Mouse (Mus musculus) brain, embryonic 14.5 days (tissue): ENCODE measurements around the gene Vps13c. TPM values are rescaled to one million over a fixed set of nuclear protein-coding genes. Genes with fewer than 3 reads are reported as not detected.

ENCODE experiments used
- DNase-seq: peaks from one replicate; pipeline ENCODE4 v3.0.0-alpha.2; 2011; ENCODE audit warnings: low read depth
- CTCF ChIP-seq: fragments of 200-500 bp; IDR thresholded peaks from 2 replicates; pipeline ENCODE4 v1.5.1; 2012; ENCODE audit warnings: inconsistent platforms, mild to moderate bottlenecking, moderate library complexity, borderline replicate concordance; ENCODE audit not compliant: insufficient read depth, insufficient read length; ENCODE audit errors: extremely low read depth
- POLR2A ChIP-seq: fragments of 200-500 bp; IDR thresholded peaks from 2 replicates; pipeline ENCODE4 v1.6.1; 2012; ENCODE audit warnings: mild to moderate bottlenecking, inconsistent platforms, borderline replicate concordance; ENCODE audit not compliant: poor library complexity, insufficient read depth, insufficient read length, severe bottlenecking; ENCODE audit errors: extremely low read depth
- polyA plus RNA-seq: library from polyadenylated mRNA; depleted of rRNA; stranded (reverse); fragments of >200 nt; gene quantifications from 2 replicates; pipeline ENCODE4 v1.2.3, GENCODE M21; 2012

The Vps13c gene
- polyA plus RNA-seq, 1 experiment = 20.7 TPM

DNA sequence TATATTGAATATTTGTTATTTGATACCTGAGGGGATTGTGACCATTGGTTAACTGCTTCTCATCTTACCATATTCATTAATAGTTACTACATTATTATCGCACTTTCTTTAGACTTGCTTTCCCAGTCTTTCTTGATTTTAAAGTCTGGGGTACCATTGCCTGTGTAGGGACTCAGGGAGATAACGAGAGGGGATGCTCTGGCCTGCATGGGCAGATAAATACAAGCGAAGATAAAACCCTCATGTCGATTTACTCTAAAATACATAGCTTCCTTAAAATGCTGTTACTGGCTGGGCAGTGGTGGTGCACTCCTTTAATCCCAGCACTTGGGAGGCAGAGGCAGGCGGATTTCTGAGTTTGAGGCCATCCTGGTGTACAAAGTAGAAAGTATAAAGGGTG lies 23.1 kb downstream of the Vps13c start:
- DNase-seq = no peak
- TF ChIP-seq POLR2A = no peak
- no peak for TF ChIP-seq CTCF

DNA sequence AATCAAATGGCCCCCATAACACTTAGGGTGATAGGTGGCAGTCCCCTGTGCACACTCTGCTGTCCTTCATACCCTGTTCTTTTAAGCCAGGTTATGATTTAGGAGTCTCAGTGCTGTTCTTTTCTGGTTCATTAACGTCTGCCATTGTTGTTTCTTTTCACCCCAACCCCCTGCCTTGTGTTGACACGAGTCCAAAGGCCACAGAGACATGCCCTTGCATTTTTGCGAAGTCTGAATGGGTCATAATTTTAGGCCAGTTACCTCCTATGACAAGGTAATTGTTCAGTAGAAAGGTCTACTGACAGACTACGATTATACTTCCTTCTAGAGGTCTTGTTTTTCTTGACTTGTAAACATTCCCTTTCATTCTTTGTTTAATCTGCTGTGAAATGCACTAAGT lies 23.8 kb downstream of the Vps13c start:
- DNase-seq = no peak
- no peak for TF ChIP-seq POLR2A
- no peak for TF ChIP-seq CTCF

DNA sequence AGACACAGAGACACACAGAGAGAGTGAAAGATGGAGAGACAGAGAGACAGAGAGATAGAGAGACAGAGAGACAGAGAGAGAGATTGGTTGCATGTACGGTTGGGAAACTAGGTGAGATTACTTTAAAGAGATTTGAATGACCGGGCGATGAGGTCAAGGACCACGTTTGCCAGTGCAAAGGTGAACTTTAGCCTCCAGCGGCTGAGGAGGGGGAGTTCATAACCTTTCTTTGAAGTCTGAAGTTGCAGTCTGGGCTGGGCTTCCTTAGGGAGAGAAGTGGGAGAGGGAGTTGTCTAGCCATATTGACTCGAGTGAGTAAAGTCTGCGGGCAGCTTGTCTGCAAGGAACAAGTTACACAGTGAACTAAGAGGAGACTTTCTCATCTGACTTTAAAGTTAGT lies 25.2 kb downstream of the Vps13c start:
- DNase-seq = no peak
- TF ChIP-seq CTCF (no peak), POLR2A (no peak)

DNA sequence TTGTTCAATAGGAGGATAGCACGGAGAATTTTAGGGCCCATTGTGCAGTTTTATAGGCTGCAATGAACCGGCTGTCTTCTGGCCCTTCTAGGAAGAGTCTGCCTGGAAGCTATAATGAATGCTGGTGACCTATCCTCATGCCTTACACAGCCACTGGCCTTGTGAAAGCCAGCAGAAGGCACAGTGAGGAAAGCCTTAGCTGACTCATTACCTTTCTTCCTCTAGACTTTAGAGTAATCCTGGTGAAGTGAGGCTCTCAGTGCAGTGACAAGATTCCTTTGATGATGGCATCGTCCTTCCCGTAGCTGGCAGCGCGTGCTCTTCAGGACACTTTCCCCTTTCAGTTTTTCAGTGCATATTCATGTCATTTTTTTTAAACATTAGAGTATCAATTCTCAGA lies 27.2 kb downstream of the Vps13c start:
- no peak for DNase-seq
- TF ChIP-seq CTCF (no peak), POLR2A (no peak)

DNA sequence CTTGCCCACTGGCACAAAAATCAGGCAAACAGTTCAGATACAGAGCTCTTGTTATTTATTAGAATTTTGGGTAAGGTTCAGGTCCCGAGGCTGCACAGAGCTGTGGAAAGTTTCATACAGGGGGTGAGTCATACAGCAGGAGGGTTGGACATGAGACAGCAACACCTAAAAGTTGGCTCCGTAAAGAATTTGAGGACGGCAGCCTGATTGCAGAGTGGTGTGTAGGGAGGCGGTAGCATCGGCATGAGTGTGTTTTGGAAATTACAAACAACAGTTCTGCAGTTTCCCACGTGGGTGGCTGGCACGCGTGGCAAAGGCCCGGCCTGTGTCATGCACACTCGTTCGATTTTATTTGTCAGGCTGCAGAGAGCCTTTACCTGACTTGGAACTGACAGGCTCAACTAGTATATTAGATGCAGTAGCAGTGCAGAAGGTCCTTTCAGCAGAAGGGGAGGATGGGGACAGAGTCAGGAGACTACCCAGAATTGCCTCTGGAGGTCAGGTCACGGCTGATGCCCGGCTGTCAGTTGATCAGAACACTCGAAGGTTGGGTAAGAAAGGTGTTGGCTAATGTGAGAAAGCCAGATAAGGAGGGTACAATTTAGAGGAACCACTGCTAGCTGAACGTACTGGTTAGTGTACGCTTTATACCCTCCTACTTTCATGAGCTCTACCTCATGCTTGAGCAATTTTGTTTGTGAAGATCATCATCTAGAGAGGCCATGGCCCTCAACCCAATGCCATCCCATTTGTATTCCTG lies 29.7 kb downstream of the Vps13c start:
- no peak for DNase-seq
- TF ChIP-seq POLR2A (no peak), CTCF (no peak)

DNA sequence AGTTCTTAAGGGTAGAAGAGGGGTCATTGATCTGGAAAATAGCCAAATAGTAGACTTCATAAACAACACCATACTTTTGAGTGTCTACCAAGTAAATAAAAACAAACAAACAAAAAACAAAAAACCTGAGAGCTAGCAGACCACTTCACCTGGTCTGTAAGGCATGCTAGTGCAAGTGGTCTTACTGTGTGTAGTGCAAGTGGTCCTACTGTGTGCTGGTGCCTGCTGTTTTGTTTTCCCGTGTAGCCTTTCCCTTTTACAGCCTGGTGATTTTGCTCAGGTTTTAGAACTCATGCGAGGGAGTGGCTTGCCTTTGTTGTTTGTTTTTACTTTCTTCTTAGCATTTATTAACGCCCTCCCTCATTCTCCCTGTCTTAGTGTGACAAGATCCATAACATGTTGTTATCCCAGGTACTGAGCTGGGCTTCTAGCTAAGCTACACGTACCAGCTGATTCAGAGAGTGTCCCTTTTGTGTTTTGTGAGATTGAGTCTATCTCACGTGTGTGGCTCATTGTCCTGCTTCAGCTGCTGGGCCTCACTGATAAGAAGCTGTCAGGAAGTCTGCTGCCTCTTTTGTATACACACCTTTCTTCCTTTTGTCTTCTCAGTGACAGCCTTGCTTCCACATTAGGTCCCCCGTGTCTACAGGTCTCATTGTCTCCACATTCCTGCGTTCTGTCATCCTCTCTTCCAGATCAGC lies 34.5 kb downstream of the Vps13c start:
- no peak for TF ChIP-seq POLR2A
- no peak for TF ChIP-seq CTCF
- DNase-seq = no peak

DNA sequence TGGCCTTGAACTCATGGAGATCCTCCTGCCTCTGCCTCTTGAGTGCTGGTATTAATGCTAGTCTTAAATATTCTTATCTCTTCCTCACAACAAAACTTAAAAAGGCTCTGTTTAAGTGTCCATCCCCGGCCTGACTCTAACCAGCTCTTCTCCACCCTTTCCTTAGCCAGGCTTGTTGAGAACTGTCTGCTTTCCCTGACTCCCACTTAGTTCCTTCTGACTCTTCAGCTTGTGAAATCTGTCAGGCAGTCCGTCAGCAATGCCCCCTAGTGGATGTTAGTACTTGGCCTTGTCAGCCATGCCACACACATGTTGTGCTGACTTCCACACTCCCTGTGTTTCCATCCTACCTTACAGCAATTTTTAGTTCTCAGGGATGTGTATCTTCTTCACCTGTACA lies 35.1 kb downstream of the Vps13c start:
- TF ChIP-seq CTCF = peak; percentile 58; the same call in 1 of the 2 replicates
- no peak for TF ChIP-seq POLR2A
- DNase-seq = peak; percentile 49

DNA sequence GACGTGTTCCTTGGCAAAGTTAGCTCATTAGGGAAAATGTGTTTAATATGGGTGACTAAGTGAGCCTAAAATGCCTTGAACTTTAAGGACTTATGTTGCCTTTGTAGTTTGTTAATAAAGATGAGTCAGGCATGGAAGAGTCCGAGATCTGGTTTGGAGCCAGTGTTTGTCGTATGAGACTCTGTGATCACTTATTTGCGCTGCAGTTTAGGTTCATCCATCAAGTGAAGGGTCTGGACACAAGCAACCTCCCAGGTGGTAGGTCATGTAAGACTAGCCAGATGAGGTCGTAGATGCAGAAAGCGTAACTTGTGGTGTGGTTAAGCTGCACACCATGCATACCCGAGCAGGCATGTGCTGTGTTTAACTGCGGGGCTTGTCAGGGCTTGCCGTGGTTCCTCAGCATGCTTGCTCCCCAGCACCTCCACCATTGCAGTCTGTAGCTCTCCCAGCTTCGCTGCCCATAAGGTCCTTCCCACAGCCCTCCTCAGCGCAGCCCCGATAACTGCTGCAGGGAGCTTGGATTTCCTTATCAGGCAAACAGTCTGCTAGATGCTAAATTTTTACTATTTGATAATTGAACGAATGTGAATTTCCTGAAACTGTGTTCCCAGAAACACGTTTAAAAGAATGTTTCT lies 37.0 kb downstream of the Vps13c start:
- DNase-seq = peak; percentile 57
- TF ChIP-seq CTCF = no peak
- no peak for TF ChIP-seq POLR2A

DNA sequence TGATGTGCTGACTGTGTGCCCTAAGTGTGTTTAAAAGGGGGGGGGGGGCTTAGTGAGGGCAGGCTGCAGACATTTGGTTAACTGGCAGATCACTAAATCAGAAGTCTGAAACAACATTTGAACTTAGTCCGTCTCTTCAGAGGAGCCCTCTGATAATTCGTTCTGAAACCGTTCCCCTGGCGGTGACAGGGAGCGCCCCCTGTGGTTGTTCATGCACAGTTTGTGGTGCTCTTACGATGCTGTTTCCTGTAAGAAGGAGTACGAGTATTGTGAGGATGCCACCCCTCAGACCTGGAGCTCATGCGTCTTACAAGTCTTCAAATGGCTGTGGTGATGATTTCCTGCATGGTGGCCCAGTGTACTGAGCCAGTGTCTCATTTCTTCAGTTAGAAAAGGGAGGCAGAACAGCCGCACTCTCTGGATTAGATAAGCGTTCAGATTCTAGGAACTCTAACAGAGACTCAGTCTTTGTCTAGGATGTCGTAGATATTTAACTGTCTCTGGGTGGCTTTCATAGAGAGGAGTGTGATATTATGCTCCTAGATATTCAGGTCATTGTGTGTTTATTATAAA lies 38.1 kb downstream of the Vps13c start:
- TF ChIP-seq CTCF (no peak), POLR2A (no peak)
- no peak for DNase-seq

DNA sequence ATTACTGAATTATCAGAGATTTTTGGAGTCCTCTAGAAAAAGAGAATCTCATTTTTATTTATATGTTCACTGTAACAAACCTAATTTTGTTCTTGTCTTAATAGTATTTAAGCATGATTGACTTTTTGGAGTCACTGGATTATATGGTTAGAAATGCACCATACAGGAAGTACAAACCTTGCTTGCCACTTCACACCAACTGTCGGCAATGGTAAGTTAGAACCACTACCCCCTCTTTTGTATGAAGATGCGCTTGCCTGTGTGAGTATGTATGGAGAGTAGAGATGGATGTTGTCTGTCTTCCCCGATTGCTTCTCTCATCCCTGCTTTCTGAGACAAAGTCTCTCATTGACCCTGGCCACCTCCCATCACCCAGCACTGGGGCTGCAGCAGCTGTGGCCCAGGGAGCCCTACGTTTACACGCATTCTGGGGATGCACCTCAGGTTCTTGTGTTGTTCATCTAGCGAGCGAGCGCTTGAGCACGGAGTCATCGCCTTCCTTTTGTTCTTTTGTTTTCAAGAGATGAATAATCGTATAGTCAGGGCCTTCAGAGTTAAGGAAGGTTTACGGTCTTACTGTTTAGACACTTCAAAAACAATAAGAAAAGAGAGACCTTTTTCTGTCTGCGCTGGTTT lies 43.3 kb downstream of the Vps13c start:
- TF ChIP-seq CTCF (no peak), POLR2A (no peak)

DNA sequence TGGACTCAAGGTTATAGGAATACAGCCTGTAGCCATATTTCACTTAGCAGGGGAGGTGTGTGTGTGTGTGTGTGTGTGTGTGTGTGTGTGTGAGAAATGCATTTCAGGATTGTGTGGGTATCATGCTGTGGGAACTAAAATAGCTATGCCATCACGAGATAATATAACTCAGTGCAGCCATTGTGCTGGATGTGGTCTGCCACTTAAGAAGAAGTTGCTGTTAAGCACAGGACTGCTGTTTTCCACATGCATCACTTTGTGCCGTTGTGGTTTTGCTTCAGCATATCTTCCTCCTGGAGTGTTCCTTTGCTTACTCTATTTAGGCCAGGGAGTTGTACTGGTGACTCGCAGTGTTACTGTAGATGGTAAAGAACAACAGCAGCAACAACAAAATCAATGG lies 43.9 kb downstream of the Vps13c start:
- no peak for DNase-seq
- no peak for TF ChIP-seq POLR2A
- TF ChIP-seq CTCF = no peak

More for the DNA sequence above, 43.3 kb downstream of the Vps13c start:
- DNase-seq = no peak
